Mouse (Mus musculus) heart, embryonic 11.5 days (tissue): ENCODE data around the gene Junb. TPM values are rescaled to one million over a fixed set of nuclear protein-coding genes. Genes with fewer than 3 reads are reported as not detected.
A peak's percentile ranks its signal among the peaks of the same experiment; 100 is the strongest.

Source experiments
- ATAC-seq: fragments of 200-750 bp; cut with Nextera tagmentation; replicated peaks from 2 replicates; pipeline ENCODE4 v1.8.0; 2017; ENCODE audit warnings: moderate library complexity; ENCODE audit not compliant: insufficient number of reproducible peaks, low FRiP score, low TSS enrichment
- H3K27ac ChIP-seq: fragments of 300-500 bp; sonication (generic); 2 replicates; pipeline ENCODE4 v1.5.1; 2014; ENCODE audit warnings: mild to moderate bottlenecking, low read depth, low read length
- H3K27me3 ChIP-seq: fragments of 300-500 bp; sonication (generic); 2 replicates; pipeline ENCODE4 v1.6.1; 2014; ENCODE audit warnings: mild to moderate bottlenecking, low read length, mixed read lengths; ENCODE audit not compliant: control insufficient read depth, insufficient read depth
- H3K36me3 ChIP-seq: fragments of 300-500 bp; sonication (generic); 2 replicates; pipeline ENCODE4 v1.6.1; 2014; ENCODE audit warnings: mild to moderate bottlenecking, low read length, moderate library complexity, mixed read lengths; ENCODE audit not compliant: control insufficient read depth, insufficient read depth
- H3K4me1 ChIP-seq: fragments of 300-500 bp; sonication (generic); 2 replicates; pipeline ENCODE4 v1.6.1; 2014; ENCODE audit warnings: low read length; ENCODE audit not compliant: control insufficient read depth, insufficient read depth
- H3K4me2 ChIP-seq: fragments of 300-500 bp; sonication (generic); 2 replicates; pipeline ENCODE4 v1.6.1; 2014; ENCODE audit warnings: mild to moderate bottlenecking, moderate library complexity
- H3K4me3 ChIP-seq: fragments of 300-500 bp; sonication (generic); 2 replicates; pipeline ENCODE4 v1.5.1; 2014; ENCODE audit warnings: low read depth, low read length
- H3K9ac ChIP-seq: fragments of 300-500 bp; sonication (generic); 2 replicates; pipeline ENCODE4 v1.6.1; 2014; ENCODE audit warnings: mild to moderate bottlenecking, low read depth, low read length, moderate library complexity
- H3K9me3 ChIP-seq: fragments of 300-500 bp; sonication (generic); replicated peaks from 2 replicates; pipeline ENCODE4 v1.6.1; 2016; ENCODE audit warnings: low read length; ENCODE audit not compliant: control insufficient read depth
- WGBS: fragments of 180-500 bp; shearing (Covaris S2); extraction: QIAGEN DNeasy Blood & Tissue Kit; methylation state at CpG from one replicate; pipeline ENCODE4 v1.1.7; 2014; ENCODE audit not compliant: insufficient replicate concordance; 5-methylcytosine and 5-hydroxymethylcytosine counted together
- polyA plus RNA-seq: library from polyadenylated mRNA; unstranded; fragments of >200 nt; fragmentation: Nextera tagmentation; extraction: Ambion mirVana; gene quantifications from 2 replicates; pipeline ENCODE4 v1.2.1, GENCODE M21; 2014

Gene Junb
- polyA plus RNA-seq, 1 experiment from 2014 or later: 7.6 TPM

GRCm38 (mm10) chr8:84944478-84945160, 33.9 kb downstream of the Junb start:
- peak overlapping the region; percentile 14; the same call in 1 of the 2 replicates for H3K4me2 ChIP-seq
- no peak overlapping the region for H3K4me3 ChIP-seq
- peaks cover 64% of the 10 kb centered on the region for H3K27me3 ChIP-seq
- H3K9me3 ChIP-seq: no peaks in the 10 kb centered on the region
- no peak overlapping the region for H3K9ac ChIP-seq
- H3K27ac ChIP-seq: no peak overlapping the region
- 3% methylated on average over 26 of the region's 26 CpGs for WGBS
- no peaks in the 10 kb centered on the region for H3K36me3 ChIP-seq
- peak; percentile 57; the same call in 1 of the 2 replicates for ATAC-seq
- peaks cover 4% of the 10 kb centered on the region; the same call in 1 of the 2 replicates for H3K4me1 ChIP-seq

- no peaks in the 10 kb centered on the region for H3K9me3 ChIP-seq
- no peak overlapping the region for H3K4me3 ChIP-seq
- H3K36me3 ChIP-seq: no peaks in the 10 kb centered on the region
- ATAC-seq: no peak
- 21% methylated on average over 4 of the region's 4 CpGs for WGBS
- no peak overlapping the region for H3K27ac ChIP-seq
- H3K27me3 ChIP-seq: peaks cover 66% of the 10 kb centered on the region
- no peak overlapping the region for H3K4me2 ChIP-seq
- no peak overlapping the region for H3K9ac ChIP-seq
- H3K4me1 ChIP-seq: peaks cover 4% of the 10 kb centered on the region; the same call in 1 of the 2 replicates
These were observed 34.8 kb downstream of the Junb start for GRCm38 (mm10) chr8:84943699-84944098.

DNA sequence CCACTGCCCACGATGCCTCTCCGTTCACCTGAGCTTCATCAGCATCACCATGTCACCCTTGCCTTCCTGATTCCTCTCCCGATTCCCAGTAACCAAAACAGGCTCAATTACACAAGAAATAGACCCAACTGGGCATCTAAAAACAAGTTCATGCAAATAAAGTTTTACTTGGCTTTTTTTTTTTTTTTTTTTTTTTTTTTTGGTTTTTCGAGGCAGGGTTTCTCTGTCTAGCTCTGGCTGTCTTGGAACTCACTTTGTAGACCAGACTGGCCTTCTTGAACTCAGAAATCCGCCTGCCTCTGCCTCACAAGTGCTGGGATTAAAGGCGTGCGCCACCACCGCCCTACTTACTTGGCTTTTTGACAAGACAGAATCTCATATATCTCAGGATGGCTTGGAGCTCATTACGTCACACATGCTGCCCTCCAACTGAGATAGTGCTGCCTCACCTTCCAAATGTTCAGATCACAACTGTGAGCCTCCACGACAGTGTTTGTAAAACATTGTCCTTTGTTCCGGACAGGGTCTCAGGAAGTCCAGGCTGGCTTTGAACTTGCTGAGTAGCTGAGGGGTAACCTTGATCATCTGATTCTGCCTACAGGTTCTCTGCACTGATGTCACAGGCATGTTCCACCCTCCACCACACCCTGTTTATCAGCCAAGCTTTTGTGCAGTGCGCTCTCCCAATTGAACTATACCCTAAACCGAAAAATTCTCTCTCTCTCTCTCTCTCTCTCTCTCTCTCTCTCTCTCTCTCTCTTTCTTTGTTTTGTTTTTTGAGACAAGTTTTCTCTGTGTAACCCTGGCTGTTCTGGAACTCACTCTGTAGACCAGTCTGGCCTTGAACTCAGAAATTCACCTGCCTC, 40.7 kb downstream of the Junb start:
- Histone ChIP-seq H3K27me3 (peaks cover 71% of the 10 kb centered on the region), H3K4me2 (peak overlapping the region; percentile 78), H3K4me3 (no peak overlapping the region), H3K36me3 (no peaks in the 10 kb centered on the region), H3K27ac (no peak overlapping the region), H3K9me3 (no peaks in the 10 kb centered on the region), H3K4me1 (peaks cover 18% of the 10 kb centered on the region), H3K9ac (no peak overlapping the region)
- WGBS: 65% methylated on average over 13 of the region's 13 CpGs
- no peak for ATAC-seq

DNA sequence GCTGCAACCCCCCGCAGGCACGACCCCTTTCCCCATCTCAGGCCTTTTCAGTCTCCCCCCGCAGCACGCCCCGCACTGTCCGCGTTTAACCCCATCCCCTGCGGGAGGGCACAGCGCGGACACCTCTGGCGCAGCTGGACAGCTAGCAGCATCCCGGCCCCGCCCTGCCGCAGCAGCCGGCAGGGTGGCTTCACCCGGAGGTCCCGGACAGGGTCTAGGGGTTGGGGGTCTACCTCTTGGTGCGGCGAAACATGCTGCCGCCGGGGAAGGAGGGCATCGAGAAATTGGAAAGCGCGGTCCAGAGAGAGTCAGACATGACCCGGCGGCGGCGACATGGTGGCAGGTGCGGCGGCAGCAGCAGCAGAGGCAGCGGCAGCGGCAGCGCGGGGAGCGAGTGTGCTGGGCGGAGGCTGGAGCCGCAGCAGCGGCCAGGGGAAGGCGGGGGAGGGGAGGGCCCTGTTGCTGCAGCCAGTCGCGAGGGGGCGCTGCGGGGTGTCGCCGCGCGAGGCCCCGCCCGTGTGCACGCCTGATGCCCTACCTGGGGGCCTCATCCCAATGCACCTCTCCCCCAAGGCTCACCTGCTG, 41.5 kb downstream of the Junb start, which contains the start of gene Mast1:
Gene Mast1 (minus strand): TSS at position 398 of the 585 bp plus-strand sequence.
- H3K9me3 ChIP-seq: no peaks in the 10 kb centered on the region
- peaks cover 18% of the 10 kb centered on the region for H3K4me1 ChIP-seq
- H3K9ac ChIP-seq: peak within 1 kb of the TSS; percentile 11
- ATAC-seq: peak; percentile 61; the same call in 1 of the 2 replicates
- H3K4me2 ChIP-seq: peak within 1 kb of the TSS; percentile 78
- peaks cover 73% of the 10 kb centered on the region for H3K27me3 ChIP-seq
- H3K27ac ChIP-seq: no peak within 1 kb of the TSS
- WGBS: 1% methylated on average over 45 of the region's 50 CpGs
- no peaks in the 10 kb centered on the region for H3K36me3 ChIP-seq
- peak within 1 kb of the TSS; percentile 47 for H3K4me3 ChIP-seq

GRCm38 (mm10) chr8:84936041-84936961, 42.2 kb downstream of the Junb start:
- Histone ChIP-seq H3K9me3 (no peaks in the 10 kb centered on the region), H3K4me3 (peak overlapping the region; percentile 47), H3K27me3 (peaks cover 75% of the 10 kb centered on the region), H3K27ac (no peak overlapping the region), H3K36me3 (no peaks in the 10 kb centered on the region), H3K4me1 (peaks cover 18% of the 10 kb centered on the region), H3K4me2 (peak overlapping the region; percentile 78), H3K9ac (no peak overlapping the region)
- no peak; the same call in 1 of the 2 replicates for ATAC-seq
- WGBS: 29% methylated on average over 23 of the region's 23 CpGs

DNA sequence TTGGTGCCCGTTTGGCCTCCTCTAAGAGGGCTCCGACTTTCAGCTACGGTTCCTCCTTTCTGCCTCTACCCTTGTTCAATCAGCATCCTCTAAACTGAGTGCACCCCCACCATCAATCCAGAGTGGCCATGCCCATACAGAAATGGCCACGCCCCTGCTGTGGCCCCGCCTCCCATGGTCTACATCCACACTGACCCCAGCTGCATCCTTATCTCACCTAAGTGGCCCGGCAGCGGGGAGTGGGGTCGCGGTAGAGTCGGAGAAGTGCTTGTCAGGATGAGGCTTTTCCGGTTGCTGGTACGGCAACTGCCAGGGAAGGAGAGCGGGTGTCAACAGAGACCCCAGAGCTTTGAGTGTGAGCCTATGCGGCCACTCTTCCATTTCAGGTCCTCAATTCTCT, 43.0 kb downstream of the Junb start:
- Histone ChIP-seq H3K4me3 (peak overlapping the region; percentile 5; the same call in 1 of the 2 replicates), H3K4me2 (no peak overlapping the region; the same call in 1 of the 2 replicates), H3K27me3 (peaks cover 74% of the 10 kb centered on the region), H3K4me1 (peaks cover 18% of the 10 kb centered on the region), H3K9ac (no peak overlapping the region), H3K27ac (no peak overlapping the region), H3K36me3 (no peaks in the 10 kb centered on the region), H3K9me3 (no peaks in the 10 kb centered on the region)
- ATAC-seq: no peak
- WGBS: 5% methylated on average over 14 of the region's 14 CpGs

- no peak overlapping the region for H3K9ac ChIP-seq
- H3K4me1 ChIP-seq: peaks cover 18% of the 10 kb centered on the region
- no peak overlapping the region for H3K4me2 ChIP-seq
- H3K36me3 ChIP-seq: no peaks in the 10 kb centered on the region
- no peak overlapping the region for H3K4me3 ChIP-seq
- peaks cover 77% of the 10 kb centered on the region for H3K27me3 ChIP-seq
- no peak for ATAC-seq
- no peak overlapping the region for H3K27ac ChIP-seq
- no peaks in the 10 kb centered on the region for H3K9me3 ChIP-seq
- 4% methylated on average over 15 of the region's 15 CpGs for WGBS
These were observed 43.7 kb downstream of the Junb start for GRCm38 (mm10) chr8:84934860-84935259.
